Mouse (Mus musculus): ENCODE data around the gene Pfdn6. TPM values are rescaled to one million over a fixed set of nuclear protein-coding genes. Genes with fewer than 3 reads are reported as not detected.
A peak's percentile ranks its signal among the peaks of the same experiment; 100 is the strongest.
"Not testable (repeated sequence)": the region's sequence is repeated elsewhere in the genome, so short reads cannot be mapped to it uniquely, and the experiment has no call there.

Gene Pfdn6
- 167 and 171 TPM in 2 replicates for polyA plus RNA-seq (2015; fragmentation: Nextera tagmentation; extraction: Ambion mirVana)

DNA sequence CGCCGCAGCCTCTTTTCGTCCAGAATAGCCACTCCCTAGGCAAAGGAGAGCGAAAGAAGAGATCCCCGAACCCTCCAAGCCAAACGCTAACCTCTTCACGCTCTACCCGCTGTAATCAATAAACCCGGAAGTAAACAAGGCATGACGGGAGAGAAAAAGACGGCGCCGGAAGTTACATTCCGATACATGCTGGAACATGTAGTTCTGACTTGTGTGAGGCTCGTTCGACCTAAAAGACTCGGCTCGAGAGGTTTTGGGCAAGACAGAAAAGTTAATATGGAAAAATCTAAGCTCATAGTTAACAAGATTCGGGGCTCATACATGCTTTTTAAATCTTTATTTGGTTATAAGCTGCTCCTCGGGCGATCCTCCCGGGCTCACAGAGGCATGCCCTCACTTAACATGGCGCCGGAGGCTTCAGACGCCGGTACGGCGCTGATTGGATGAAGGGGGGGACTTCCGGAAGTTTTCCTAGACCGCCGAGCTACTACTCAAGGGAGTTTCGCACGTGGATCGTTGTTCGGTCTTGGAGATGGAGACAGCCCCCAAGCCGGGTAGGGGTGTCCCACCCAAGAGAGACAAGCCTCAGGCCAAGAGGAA, at the start of gene Pfdn6, which contains the start of gene Wdr46:
Pfdn6 (minus strand) TSS at position 138 of the 600 bp plus-strand sequence.
Wdr46 (plus strand) TSS at position 455 of the 600 bp plus-strand sequence.
- under 1% methylated on average over 36 of the region's 36 CpGs for whole genome bisulfite sequencing
- no peaks in the 10 kb centered on the region for H3K9me3 ChIP-seq
- H3K27me3 ChIP-seq, result no peaks in the 10 kb centered on the region
- H3K4me2 ChIP-seq (replicated peaks), result peak within 1 kb of the TSS; percentile 98
- H3K36me3 ChIP-seq, result peaks cover 63% of the 10 kb centered on the region
- H3K4me3 ChIP-seq, result peak within 1 kb of the TSS; percentile 84
- peak within 1 kb of the TSS; percentile 87 for H3K9ac ChIP-seq
- H3K27ac ChIP-seq, result no peak within 1 kb of the TSS
- peak; percentile 93 for ATAC-seq (ENCODE audit: low FRiP score, low read depth)
- H3K4me1 ChIP-seq, result peaks cover 21% of the 10 kb centered on the region

DNA sequence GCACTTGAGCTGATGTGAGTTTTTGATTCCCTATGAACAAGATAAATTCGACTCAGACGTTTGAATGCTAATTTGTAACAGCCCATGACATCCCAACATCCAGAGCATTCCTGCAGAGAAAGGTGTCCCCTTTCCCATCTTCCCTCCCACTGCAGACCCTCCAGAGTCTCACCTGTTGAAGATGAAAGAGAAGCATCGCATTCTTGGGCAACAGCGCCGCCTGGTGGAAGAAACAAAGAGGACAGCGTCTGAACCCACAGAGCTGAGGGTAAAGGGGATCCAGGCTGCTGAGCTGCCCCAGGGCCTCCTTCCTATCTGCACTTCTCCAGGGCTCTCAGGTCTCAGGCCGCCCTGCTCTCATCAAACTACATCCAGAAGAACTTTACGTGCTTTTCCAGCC, 42.0 kb upstream of the Pfdn6 start:
- not testable (repeated sequence) for H3K9me3 ChIP-seq; H3K9ac ChIP-seq; H3K36me3 ChIP-seq; ATAC-seq (ENCODE audit: low FRiP score, low read depth); H3K27ac ChIP-seq
- peaks cover 41% of the 10 kb centered on the region for H3K27me3 ChIP-seq
- peak overlapping the region; percentile 70 for H3K4me2 ChIP-seq (replicated peaks)
- peaks cover 25% of the 10 kb centered on the region for H3K4me1 ChIP-seq
- H3K4me3 ChIP-seq, result peak overlapping the region; percentile 54
- 9% methylated on average over 8 of the region's 8 CpGs for WGBS

- under 1% methylated on average over 27 of the region's 27 CpGs for WGBS
- ATAC-seq (ENCODE audit: low FRiP score, low read depth), result peak; percentile 94
- H3K27ac ChIP-seq, result peak overlapping the region; percentile 78
- H3K4me1 ChIP-seq, result peaks cover 25% of the 10 kb centered on the region
- peak overlapping the region; percentile 54 for H3K4me3 ChIP-seq
- H3K36me3 ChIP-seq, H3K9me3 ChIP-seq: not testable (repeated sequence)
- peak overlapping the region; percentile 70 for H3K4me2 ChIP-seq (replicated peaks)
- peak overlapping the region; percentile 69 for H3K9ac ChIP-seq
- H3K27me3 ChIP-seq, result peaks cover 46% of the 10 kb centered on the region
Measured at GRCm38 (mm10) chr17:33981192-33981909, 41.2 kb upstream of the Pfdn6 start.

DNA sequence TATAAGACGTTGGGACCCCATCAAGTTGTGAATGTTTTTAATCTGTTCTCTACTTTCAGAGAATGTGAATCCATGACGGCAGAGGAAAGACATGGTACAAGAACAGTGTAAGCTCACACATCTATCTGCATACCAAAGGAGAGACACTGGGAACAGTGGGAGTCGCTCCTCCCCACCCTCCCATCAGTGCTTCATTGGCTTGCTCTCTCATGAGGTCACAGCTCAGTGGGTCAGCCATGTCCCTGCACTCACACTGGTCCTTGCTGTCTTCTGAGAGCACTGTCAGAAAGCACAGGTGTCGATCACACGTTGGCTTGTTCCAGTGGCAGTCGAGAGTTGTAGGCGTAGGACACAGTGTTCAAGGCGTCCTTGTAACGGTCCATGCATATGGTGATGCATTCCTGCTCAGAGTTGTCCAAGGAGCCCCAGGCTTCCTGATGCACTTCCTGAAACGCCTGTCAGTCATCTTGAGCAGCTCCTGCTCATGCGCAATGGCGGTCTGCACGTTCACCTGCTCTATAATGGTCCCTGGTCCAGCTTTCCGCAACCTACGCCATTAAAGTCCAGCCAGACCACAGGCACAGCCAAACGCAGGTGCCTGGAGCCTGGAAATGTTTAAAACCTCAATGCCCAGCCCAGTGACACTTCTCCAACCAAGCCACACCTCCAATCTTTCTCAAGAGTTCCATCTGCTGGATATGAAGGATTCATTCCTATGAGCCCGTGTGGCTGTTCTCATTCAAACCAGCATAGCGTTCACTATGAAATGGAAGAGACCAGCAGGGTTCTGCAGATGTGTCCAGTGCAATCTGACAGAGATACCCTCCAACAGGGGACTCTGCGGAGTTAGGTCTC, 40.3 kb upstream of the Pfdn6 start:
- 73% methylated on average over 19 of the region's 19 CpGs for WGBS
- no peak for ATAC-seq (ENCODE audit: low FRiP score, low read depth)
- Histone ChIP-seq H3K4me2 (replicated peaks) (peak overlapping the region; percentile 70), H3K9ac (no peak overlapping the region), H3K27me3 (peaks cover 56% of the 10 kb centered on the region), H3K4me3 (peak overlapping the region; percentile 54; the same call in 1 of the 2 replicates), H3K4me1 (peaks cover 25% of the 10 kb centered on the region), H3K36me3 (no peaks in the 10 kb centered on the region), H3K9me3 (no peaks in the 10 kb centered on the region), H3K27ac (no peak overlapping the region)

GRCm38 (mm10) chr17:33979512-33980050, 39.4 kb upstream of the Pfdn6 start:
- Histone ChIP-seq H3K9ac (no peak overlapping the region), H3K4me1 (peaks cover 25% of the 10 kb centered on the region), H3K4me3 (no peak overlapping the region), H3K4me2 (replicated peaks) (no peak overlapping the region), H3K27ac (no peak overlapping the region), H3K27me3 (peaks cover 64% of the 10 kb centered on the region), H3K36me3 (no peaks in the 10 kb centered on the region), H3K9me3 (no peaks in the 10 kb centered on the region)
- ATAC-seq (ENCODE audit: low FRiP score, low read depth), result no peak
- WGBS, result 75% methylated on average over 6 of the region's 6 CpGs

DNA sequence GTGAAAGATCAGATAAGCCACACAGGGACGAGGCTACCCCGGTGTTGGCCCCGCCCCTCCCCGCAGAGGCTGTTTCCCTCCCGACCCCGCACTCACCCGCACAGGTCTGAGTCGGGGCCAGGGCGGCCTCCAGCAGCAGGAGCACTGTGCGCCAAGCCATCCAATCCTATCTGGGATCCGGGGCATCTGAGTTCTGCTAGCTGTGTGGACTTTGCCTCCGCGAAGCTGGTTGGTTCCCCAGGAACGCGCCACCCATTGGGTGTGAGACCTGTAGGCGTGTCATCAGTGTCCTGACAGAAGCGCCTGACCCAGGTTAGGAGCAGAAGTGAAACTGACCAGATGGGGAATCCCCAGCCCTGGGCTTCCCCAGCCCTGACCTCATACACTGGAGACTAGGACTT, 38.5 kb upstream of the Pfdn6 start:
- Histone ChIP-seq H3K27me3 (peaks cover 72% of the 10 kb centered on the region), H3K27ac (no peak overlapping the region), H3K9ac (peak overlapping the region; percentile 39), H3K4me2 (replicated peaks) (peak overlapping the region; percentile 62), H3K4me3 (peak overlapping the region; percentile 37), H3K9me3 (no peaks in the 10 kb centered on the region), H3K36me3 (no peaks in the 10 kb centered on the region), H3K4me1 (peaks cover 25% of the 10 kb centered on the region)
- ATAC-seq (ENCODE audit: low FRiP score, low read depth), result peak; percentile 39; the same call in 1 of the 2 replicates
- 0% methylated on average over 17 of the region's 17 CpGs for WGBS

DNA sequence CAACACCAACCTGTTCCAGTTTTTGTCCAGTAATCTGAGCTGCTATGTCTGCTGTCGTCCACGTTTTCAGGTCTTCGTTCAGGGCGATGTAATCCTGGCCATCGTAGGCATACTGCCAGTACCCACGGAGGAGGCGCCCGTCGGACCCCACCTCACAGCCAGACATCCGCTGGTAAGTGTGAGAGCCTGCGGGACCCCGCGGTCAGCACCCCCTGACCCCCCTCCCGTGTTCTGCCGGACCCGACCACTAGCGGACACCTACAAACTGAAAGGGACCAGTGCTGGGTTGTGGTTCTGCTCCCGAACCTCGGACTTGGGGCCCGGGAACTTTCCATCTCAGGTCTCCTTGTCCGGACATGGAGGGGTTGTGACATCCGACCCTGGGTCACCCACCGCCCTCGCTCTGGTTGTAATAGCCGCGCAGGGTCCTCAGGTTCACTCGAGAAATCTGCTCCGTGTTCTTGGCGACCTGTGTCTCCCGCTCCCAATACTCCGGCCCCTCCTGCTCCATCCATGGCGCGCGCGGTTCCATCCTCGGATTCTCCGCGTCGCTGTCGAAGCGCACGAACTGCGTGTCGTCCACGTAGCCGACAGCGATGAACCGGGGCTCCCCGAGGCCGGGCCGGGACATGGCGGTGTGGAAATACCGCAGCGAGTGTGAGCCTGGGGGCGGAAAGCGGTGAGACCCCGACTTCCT, 37.9 kb upstream of the Pfdn6 start:
- WGBS, result 2% methylated on average over 56 of the region's 57 CpGs
- Histone ChIP-seq H3K36me3 (no peaks in the 10 kb centered on the region), H3K27me3 (peaks cover 78% of the 10 kb centered on the region)

GRCm38 (mm10) chr17:33973572-33973971, 33.4 kb upstream of the Pfdn6 start:
- Histone ChIP-seq H3K9ac (no peak overlapping the region), H3K4me1 (peaks cover 15% of the 10 kb centered on the region; the same call in 1 of the 2 replicates), H3K9me3 (no peaks in the 10 kb centered on the region; the same call in 1 of the 2 replicates), H3K4me3 (no peak overlapping the region), H3K27me3 (peaks cover 57% of the 10 kb centered on the region), H3K4me2 (replicated peaks) (no peak overlapping the region), H3K36me3 (no peaks in the 10 kb centered on the region), H3K27ac (no peak overlapping the region)
- no peak for ATAC-seq (ENCODE audit: low FRiP score, low read depth)
- WGBS, result 55% methylated on average over 3 of the region's 3 CpGs

More for the DNA sequence above, 37.9 kb upstream of the Pfdn6 start:
- Histone ChIP-seq H3K4me2 (replicated peaks) (peak overlapping the region; percentile 62), H3K9ac (peak overlapping the region; percentile 39), H3K27ac (no peak overlapping the region), H3K4me1 (peaks cover 25% of the 10 kb centered on the region), H3K9me3 (no peaks in the 10 kb centered on the region), H3K4me3 (peak overlapping the region; percentile 37)
- ATAC-seq (ENCODE audit: low FRiP score, low read depth), result no peak

DNA sequence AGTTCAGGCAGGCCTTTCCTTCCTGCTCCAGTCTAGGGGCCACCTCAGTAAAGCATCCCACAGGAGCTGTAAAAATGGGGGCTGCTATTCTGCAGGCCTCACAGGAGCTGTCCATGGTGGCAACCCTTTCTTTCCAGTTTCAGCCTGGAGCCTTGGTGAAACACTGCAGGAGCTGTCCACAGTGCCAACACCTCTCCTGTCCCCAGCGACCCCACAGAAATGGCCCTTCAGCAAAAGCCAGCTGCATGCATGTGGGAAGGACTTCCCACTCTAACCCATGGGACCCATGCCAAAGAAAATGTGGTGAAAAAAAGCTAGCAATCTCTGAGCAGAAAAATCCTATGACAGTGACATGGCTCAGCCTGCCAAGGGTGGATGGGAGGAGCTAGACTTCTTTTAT, 32.5 kb upstream of the Pfdn6 start:
- WGBS, result 4% methylated on average over 1 of the region's 1 CpGs
- Histone ChIP-seq H3K36me3 (no peaks in the 10 kb centered on the region), H3K4me3 (no peak overlapping the region), H3K4me1 (0 out of 2 replicates have a peak, but pooled peaks cover 6% of the 10 kb centered on the region), H3K27ac (no peak overlapping the region), H3K4me2 (replicated peaks) (no peak overlapping the region), H3K27me3 (peaks cover 49% of the 10 kb centered on the region), H3K9ac (no peak overlapping the region), H3K9me3 (no peaks in the 10 kb centered on the region; the same call in 1 of the 2 replicates)
- peak; percentile 40; the same call in 1 of the 2 replicates for ATAC-seq (ENCODE audit: low FRiP score, low read depth)

DNA sequence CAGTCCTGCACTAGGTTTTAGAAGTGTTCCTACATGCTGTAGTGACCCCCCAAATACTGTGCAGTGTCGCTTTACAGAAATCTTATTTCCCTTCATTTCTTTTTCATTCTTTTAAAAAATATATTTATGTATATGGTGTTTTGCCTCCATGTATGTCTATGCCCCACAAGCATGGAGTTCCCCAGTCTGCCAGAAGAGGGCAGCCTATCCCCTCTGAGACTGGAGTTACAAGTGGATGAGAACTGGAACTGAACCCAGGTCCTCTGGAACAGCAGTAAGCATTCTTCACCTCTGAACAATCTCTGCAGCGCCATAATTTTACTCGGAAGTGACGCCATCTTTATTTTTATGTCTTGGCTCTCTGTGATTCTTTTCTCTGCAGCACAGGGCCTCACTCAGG, 29.3 kb upstream of the Pfdn6 start:
- Histone ChIP-seq H3K36me3 (peaks cover 20% of the 10 kb centered on the region), H3K9ac (no peak overlapping the region), H3K4me2 (replicated peaks) (no peak overlapping the region), H3K9me3 (no peaks in the 10 kb centered on the region; the same call in 1 of the 2 replicates), H3K4me1 (0 out of 2 replicates have a peak, but pooled peaks cover 6% of the 10 kb centered on the region), H3K27ac (no peak overlapping the region), H3K27me3 (peaks cover 16% of the 10 kb centered on the region), H3K4me3 (no peak overlapping the region)
- WGBS, result 76% methylated on average over 4 of the region's 4 CpGs
- ATAC-seq (ENCODE audit: low FRiP score, low read depth), result no peak

GRCm38 (mm10) chr17:33968927-33969326, 28.8 kb upstream of the Pfdn6 start:
- Histone ChIP-seq H3K27me3 (peaks cover 12% of the 10 kb centered on the region; the same call in 1 of the 2 replicates), H3K9ac (no peak overlapping the region), H3K4me1 (0 out of 2 replicates have a peak, but pooled peaks cover 6% of the 10 kb centered on the region), H3K4me2 (replicated peaks) (no peak overlapping the region), H3K4me3 (no peak overlapping the region), H3K27ac (no peak overlapping the region), H3K9me3 (no peaks in the 10 kb centered on the region; the same call in 1 of the 2 replicates), H3K36me3 (peaks cover 22% of the 10 kb centered on the region)
- no peak for ATAC-seq (ENCODE audit: low FRiP score, low read depth)
- WGBS, result 33% methylated on average over 5 of the region's 5 CpGs
